ENCODE assay signal across 8 mouse cellular contexts in genomic region chr11:103101866-103102501, GRCm38 (mm10). TPM values are rescaled to one million over a fixed set of nuclear protein-coding genes. Genes with fewer than 3 reads are reported as not detected.
A peak's percentile ranks its signal among the peaks of the same experiment; 100 is the strongest.
DNase-seq lines count a peak whose midpoint lies in the region; ATAC-seq and TF ChIP-seq lines count a peak whose summit lies in the region.

No protein-coding gene starts in this region.

- H3K4me2 ChIP-seq in hindbrain, embryonic 15.5 days = peak overlapping the region; percentile 89

- H3K27me3 ChIP-seq in hindbrain, embryonic 15.5 days = peaks cover 28% of the 10 kb centered on the region
- no peaks in the 10 kb centered on the region for H3K27me3 ChIP-seq in small intestine, adult 2 months (ENCODE audit: control insufficient read depth, insufficient read depth, low read length)

- TF ChIP-seq POLR2A in small intestine, adult 2 months (IDR thresholded peaks at IDR 0.05; ENCODE audit: low read depth, low read length) = no peak

- peaks cover 30% of the 10 kb centered on the region for H3K4me1 ChIP-seq in hindbrain, embryonic 15.5 days (replicated peaks)
- peaks cover 26% of the 10 kb centered on the region for H3K4me1 ChIP-seq in small intestine, adult 2 months (ENCODE audit: control insufficient read depth, insufficient read depth, insufficient read length, low read length)

- intact Hi-C loops in left cerebral cortex, postnatal 10 days (cut with DNase I) = loop anchor here (2.0 to 5.0 kb wide), 2 partner anchors 55 to 225 kb away; no protein-coding TSS in a partner anchor

- peak overlapping the region; percentile 44 for H3K9ac ChIP-seq in hindbrain, embryonic 15.5 days

- no peak for TF ChIP-seq CTCF in small intestine, adult 2 months (IDR thresholded peaks at IDR 0.05; ENCODE audit: extremely low read depth, insufficient read length, insufficient replicate concordance, low read depth, low read length)

- H3K9me3 ChIP-seq in hindbrain, embryonic 15.5 days = no peaks in the 10 kb centered on the region

- ATAC-seq in hindbrain, embryonic 15.5 days (ENCODE audit: low FRiP score, low read depth) = 0 out of 2 replicates have a peak, but pooled peaks have one; percentile 31
- ATAC-seq in megakaryocyte, adult 5-6 weeks (ENCODE audit: poor library complexity, severe bottlenecking) = 0 out of 2 replicates have a peak, but pooled peaks have one; percentile 9

- H3K36me3 ChIP-seq in hindbrain, embryonic 15.5 days = no peaks in the 10 kb centered on the region
- peaks cover 17% of the 10 kb centered on the region for H3K36me3 ChIP-seq in small intestine, adult 2 months (ENCODE audit: control insufficient read depth, insufficient read depth, low read length)

- H3K4me3 ChIP-seq in hindbrain, embryonic 15.5 days = peak overlapping the region; percentile 55
- H3K4me3 ChIP-seq in small intestine, adult 2 months (ENCODE audit: low read depth, low read length) = peak overlapping the region; percentile 78

- DNase-seq in spleen, adult 12 weeks (ENCODE audit: low spot score) = peak; percentile 64
- no peak for DNase-seq in spleen, postnatal 36 days (ENCODE audit: low spot score in 2 of 2)
- peak; percentile 81 to 85 for DNase-seq in cerebellum, postnatal 10 days
- DNase-seq in frontal cortex, postnatal 36 days (ENCODE audit: low spot score in 2 of 2) = peak; percentile 77 to 84
- peak; percentile 60 to 80 for DNase-seq in left cerebral cortex, postnatal 10 days (ENCODE audit: extremely low spot score in 1 of 2, low spot score in 2 of 2)

- H3K27ac ChIP-seq in hindbrain, embryonic 15.5 days (replicated peaks) = 0 out of 2 replicates have a peak overlapping the region, but pooled peaks have one; percentile 4
- H3K27ac ChIP-seq in small intestine, adult 2 months (ENCODE audit: insufficient read depth, low read depth, low read length) = peak overlapping the region; percentile 48

- 2% methylated on average over 30 of the region's 30 CpGs for WGBS in hindbrain, embryonic 15.5 days
- WGBS in small intestine, adult 2 months = 2% methylated on average over 30 of the region's 30 CpGs

RNA-seq across cellular contexts. Expression of gene Acbd4, which starts 0.5 kb away (rescaled TPM):
- 11.1 and 13.3 TPM in 2 replicates for polyA plus RNA-seq in hindbrain, embryonic 15.5 days (2015; fragmentation: Nextera tagmentation; extraction: Ambion mirVana)
- total RNA-seq in left cerebral cortex, postnatal 10 days (2021) = 10 to 100 TPM; 70.0 to 80.0 TPM
- 3.2 and 6.2 TPM in 2 replicates for total RNA-seq in megakaryocyte, adult 5-6 weeks (2015)
- 9.3 and 9.4 TPM in 2 replicates for total RNA-seq in megakaryocyte, adult 5-6 weeks (2017)
- 89.3 and 234 TPM in 2 replicates for polyA plus RNA-seq in small intestine, adult 2 months (2012; rRNA removed)

RNA-seq across cellular contexts. Expression of gene Plcd3, which starts 0.5 kb away (rescaled TPM):
- polyA plus RNA-seq in hindbrain, embryonic 15.5 days (2015; fragmentation: Nextera tagmentation; extraction: Ambion mirVana) = 3.7 and 4.4 TPM in 2 replicates
- total RNA-seq in left cerebral cortex, postnatal 10 days (2021) = 10 to 100 TPM; 15.1 to 16.4 TPM
- not detected in 2 replicates for total RNA-seq in megakaryocyte, adult 5-6 weeks (2015)
- not detected in 2 replicates for total RNA-seq in megakaryocyte, adult 5-6 weeks (2017)
- polyA plus RNA-seq in small intestine, adult 2 months (2012; rRNA removed) = 3.1 and 4.8 TPM in 2 replicates

RNA-seq across cellular contexts. Expression of gene Hexim1, which starts 14.0 kb away (rescaled TPM):
- polyA plus RNA-seq in hindbrain, embryonic 15.5 days (2015; fragmentation: Nextera tagmentation; extraction: Ambion mirVana) = 3.7 and 3.9 TPM in 2 replicates
- total RNA-seq in left cerebral cortex, postnatal 10 days (2021) = 10 to 100 TPM; 31.8 to 33.9 TPM
- 10.1 TPM in 2 replicates for total RNA-seq in megakaryocyte, adult 5-6 weeks (2015)
- 17.0 and 24.6 TPM in 2 replicates for total RNA-seq in megakaryocyte, adult 5-6 weeks (2017)
- 4.3 and 11.4 TPM in 2 replicates for polyA plus RNA-seq in small intestine, adult 2 months (2012; rRNA removed)

RNA-seq across cellular contexts. Expression of gene Hexim2, which starts 30.2 kb away (rescaled TPM):
- polyA plus RNA-seq in hindbrain, embryonic 15.5 days (2015; fragmentation: Nextera tagmentation; extraction: Ambion mirVana) = 23.5 and 28.4 TPM in 2 replicates
- 10 to 100 TPM; 20.1 to 20.7 TPM for total RNA-seq in left cerebral cortex, postnatal 10 days (2021)
- total RNA-seq in megakaryocyte, adult 5-6 weeks (2015) = 0.25 and 1.8 TPM in 2 replicates
- 1.0 and 2.1 TPM in 2 replicates for total RNA-seq in megakaryocyte, adult 5-6 weeks (2017)
- 0.86 and 2.2 TPM in 2 replicates for polyA plus RNA-seq in small intestine, adult 2 months (2012; rRNA removed)

Comparison
In these comparisons a context has a peak if more than half of its experiments do, and no peak if none do; other contexts are left out.
1. DNase-seq: peak in spleen, adult 12 weeks (single experiment), cerebellum, postnatal 10 days (2 of 2), frontal cortex, postnatal 36 days (2 of 2) and left cerebral cortex, postnatal 10 days (2 of 2); none in spleen, postnatal 36 days (0 of 2).
2. RNA of gene Acbd4, which starts 0.5 kb away (total RNA-seq): 70.0 to 80.0 TPM in left cerebral cortex, postnatal 10 days; 3.2 to 9.4 TPM in megakaryocyte, adult 5-6 weeks; every median in the first group is over 4 times any median in the second.
3. RNA of gene Plcd3, which starts 0.5 kb away (total RNA-seq): 15.1 to 16.4 TPM in left cerebral cortex, postnatal 10 days; not detected in megakaryocyte, adult 5-6 weeks; every median in the first group is over 10 times any median in the second.